Mouse (Mus musculus) large intestine, adult 2 months (tissue): Measurements from ENCODE around the gene Syp. TPM values are rescaled to one million over a fixed set of nuclear protein-coding genes. Genes with fewer than 3 reads are reported as not detected.

ENCODE experiments used
- DNase-seq: peaks from one replicate; pipeline ENCODE4 v3.0.0-alpha.2; 2012; ENCODE audit warnings: low read depth, low spot score
- WGBS: fragments of 180-500 bp; shearing (Covaris S2); methylation state at CpG from one replicate; pipeline ENCODE4 v1.1.7; 2018; 5-methylcytosine and 5-hydroxymethylcytosine counted together
- polyA plus RNA-seq: library from polyadenylated mRNA; depleted of rRNA; stranded (reverse); fragments of >200 nt; gene quantifications from 2 replicates; pipeline ENCODE4 v1.2.3, GENCODE M21; 2012; rRNA removed

Syp gene
- polyA plus RNA-seq, 1 experiment = 5.5 TPM

DNA sequence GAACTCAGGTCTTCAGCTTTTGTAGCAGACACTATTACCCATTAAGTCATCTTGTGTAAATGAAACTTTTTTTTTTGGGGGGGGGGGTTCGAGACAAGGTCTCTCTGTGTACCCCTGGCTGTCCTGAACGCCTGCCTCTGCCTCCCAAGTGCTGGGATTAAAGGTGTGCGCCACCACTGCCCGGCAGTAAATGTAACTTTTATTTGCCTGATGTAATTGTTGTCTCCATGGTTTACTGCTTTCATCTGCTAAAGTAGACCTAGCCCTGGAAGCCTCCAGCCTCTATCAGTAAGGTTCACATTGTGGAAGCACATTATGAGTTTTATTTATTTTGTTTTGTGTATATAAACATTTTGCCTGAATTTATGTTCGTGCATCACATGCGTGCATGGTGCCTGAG lies 58.2 kb downstream of the Syp start:
- WGBS = 26% methylated on average over 6 of the region's 6 CpGs
- DNase-seq = no peak

DNA sequence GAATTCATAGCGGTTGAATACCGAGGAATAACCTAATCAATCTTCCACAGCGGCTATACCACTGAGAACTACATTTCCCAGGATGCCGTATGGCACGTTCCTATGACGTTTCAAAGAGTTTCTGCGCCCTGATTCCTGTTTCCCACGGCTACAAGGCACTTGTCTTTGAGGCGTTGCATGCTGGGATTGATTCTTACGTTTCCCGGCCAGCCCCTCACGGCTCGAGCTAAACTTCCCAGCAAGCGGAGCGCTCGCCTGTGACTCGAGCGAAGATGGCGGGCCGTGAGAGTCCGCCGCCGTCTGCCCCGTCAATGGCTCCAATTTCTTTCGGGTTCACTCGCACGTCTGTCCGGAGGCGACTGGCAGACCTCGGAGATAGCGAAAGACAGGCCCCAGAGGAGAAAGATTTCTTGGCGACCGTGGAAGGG lies 58.7 kb downstream of the Syp start, which contains the start of gene Gpkow:
Gpkow (plus strand) TSS at position 178 of the 428 bp plus-strand sequence.
- 17% methylated on average over 33 of the region's 33 CpGs for WGBS
- DNase-seq = peak; percentile 75

Other genes starting within 250 kb of the Syp start
- 0.53 and 0.69 TPM in 2 replicates for gene Foxp3, start 64.8 kb upstream of the Syp start, polyA plus RNA-seq
- 0.60 and 1.8 TPM in 2 replicates for gene Ppp1r3f, start 64.2 kb upstream of the Syp start, polyA plus RNA-seq
- gene Ccdc22, start 33.0 kb upstream of the Syp start, polyA plus RNA-seq = 13.0 TPM in 2 replicates
- 0.01 TPM in 2 replicates for gene Cacna1f, start 31.4 kb upstream of the Syp start, polyA plus RNA-seq
- 7.1 and 10.6 TPM in 2 replicates for gene Prickle3, start 18.8 kb downstream of the Syp start, polyA plus RNA-seq
- 278 and 316 TPM in 2 replicates for gene Plp2, start 32.9 kb downstream of the Syp start, polyA plus RNA-seq
- gene Magix, start 42.8 kb downstream of the Syp start, polyA plus RNA-seq = 1.0 and 1.1 TPM in 2 replicates
- 5.3 and 7.4 TPM in 2 replicates for gene Gpkow, start 58.7 kb downstream of the Syp start, polyA plus RNA-seq
- 27.0 and 38.0 TPM in 2 replicates for gene Wdr45, start 75.9 kb downstream of the Syp start, polyA plus RNA-seq
- 0.10 TPM in 1 of 2 replicates, not detected in the other for gene Gm45208, start 83.8 kb downstream of the Syp start, polyA plus RNA-seq
- 28.5 and 28.9 TPM in 2 replicates for gene Praf2, start 90.0 kb downstream of the Syp start, polyA plus RNA-seq
- 10.2 and 20.5 TPM in 2 replicates for gene Ccdc120, start 112.4 kb downstream of the Syp start, polyA plus RNA-seq
- gene Tfe3, start 124.1 kb downstream of the Syp start, polyA plus RNA-seq = 12.4 and 17.6 TPM in 2 replicates
- 19.5 and 33.3 TPM in 2 replicates for gene Gripap1, start 151.3 kb downstream of the Syp start, polyA plus RNA-seq
- gene Kcnd1, start 183.8 kb downstream of the Syp start, polyA plus RNA-seq = 1.0 and 1.2 TPM in 2 replicates
- gene Otud5, start 202.9 kb downstream of the Syp start, polyA plus RNA-seq = 31.4 and 35.7 TPM in 2 replicates
- 13.4 and 13.8 TPM in 2 replicates for gene Pim2, start 239.8 kb downstream of the Syp start, polyA plus RNA-seq
- gene Slc35a2, start 245.6 kb downstream of the Syp start, polyA plus RNA-seq = 118 and 125 TPM in 2 replicates